Mouse (Mus musculus): Measurements from ENCODE around the gene Cwc27.

DNA sequence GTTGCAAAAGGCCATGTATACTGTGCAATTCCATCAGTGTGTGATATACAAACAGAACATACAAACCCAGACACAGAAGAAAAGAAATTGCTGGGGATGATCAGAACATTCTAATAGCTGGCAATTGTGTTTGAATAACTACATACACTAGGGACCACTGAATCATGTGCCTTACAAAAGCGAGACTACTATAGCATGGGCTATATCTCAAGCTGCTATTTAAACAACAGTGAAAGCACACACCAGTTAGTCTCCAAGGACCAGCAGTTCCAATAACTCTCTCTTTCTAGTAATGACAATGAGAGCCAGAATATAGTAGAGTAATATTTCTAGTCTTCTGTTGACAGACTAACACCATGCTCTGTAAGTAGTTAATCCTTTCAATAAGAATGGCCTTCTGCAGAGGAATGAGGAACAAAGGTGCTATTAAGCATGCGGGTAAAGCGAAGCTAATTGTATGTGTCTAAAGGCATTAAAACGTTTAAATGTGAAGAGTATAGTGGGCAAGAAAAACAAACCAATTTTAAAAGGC, 222.1 kb downstream of the Cwc27 start:
- TF ChIP-seq CTCF (IDR thresholded peaks at IDR 0.05; ENCODE audit: low read depth, low read length), result no peak
- TF ChIP-seq POLR2A (IDR thresholded peaks at IDR 0.05; ENCODE audit: borderline replicate concordance, low read depth, low read length), result no peak
